Mouse (Mus musculus) heart, postnatal 36 days (tissue): Measurements from ENCODE around the gene Syngr1. TPM values are rescaled to one million over a fixed set of nuclear protein-coding genes. Genes with fewer than 3 reads are reported as not detected.

Experiments
- DNase-seq, 2 experiments: peaks; one replicate each; pipeline ENCODE4 v3.0.0; 2021 to 2022
- intact Hi-C: fragments of 180-260 bp; cut with DNase I; formaldehyde crosslinking; loops from one replicate; pipeline ENCODE4 v1.15.1; 2025
- total RNA-seq, 2 experiments: library from RNA; stranded (reverse); gene quantifications; 2 replicates each; pipeline ENCODE4 v1.2.3; 2021

Gene Syngr1
- total RNA-seq, 2 experiments from 2014 or later: 81.8 to 90.5 TPM

DNA sequence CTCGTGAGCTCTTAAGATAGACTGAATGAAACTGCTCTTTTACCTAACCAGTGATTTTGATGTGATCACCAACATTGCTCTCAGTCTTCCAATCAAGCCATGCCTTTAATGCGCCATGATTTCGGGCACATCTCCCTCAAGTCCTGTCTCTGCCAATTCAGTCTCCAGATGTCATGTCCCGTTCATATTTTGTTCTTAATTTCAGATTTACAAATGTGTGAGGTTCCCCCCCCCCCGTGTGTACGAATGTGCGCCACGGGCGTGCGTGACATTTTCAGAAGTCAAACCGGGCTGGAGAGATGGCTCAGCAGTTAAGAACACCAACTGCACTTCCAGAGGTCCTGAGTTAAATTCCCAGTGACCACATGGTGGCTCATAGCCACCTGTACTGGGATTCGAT lies 7.4 kb upstream of the Syngr1 start:
- DNase-seq: no peak
- intact Hi-C loops: loop anchor here (5.0 kb wide), 3 partner anchors 191 to 331 kb away; partner anchors contain the start of genes Apobec3, Cbx6 and Npcd

DNA sequence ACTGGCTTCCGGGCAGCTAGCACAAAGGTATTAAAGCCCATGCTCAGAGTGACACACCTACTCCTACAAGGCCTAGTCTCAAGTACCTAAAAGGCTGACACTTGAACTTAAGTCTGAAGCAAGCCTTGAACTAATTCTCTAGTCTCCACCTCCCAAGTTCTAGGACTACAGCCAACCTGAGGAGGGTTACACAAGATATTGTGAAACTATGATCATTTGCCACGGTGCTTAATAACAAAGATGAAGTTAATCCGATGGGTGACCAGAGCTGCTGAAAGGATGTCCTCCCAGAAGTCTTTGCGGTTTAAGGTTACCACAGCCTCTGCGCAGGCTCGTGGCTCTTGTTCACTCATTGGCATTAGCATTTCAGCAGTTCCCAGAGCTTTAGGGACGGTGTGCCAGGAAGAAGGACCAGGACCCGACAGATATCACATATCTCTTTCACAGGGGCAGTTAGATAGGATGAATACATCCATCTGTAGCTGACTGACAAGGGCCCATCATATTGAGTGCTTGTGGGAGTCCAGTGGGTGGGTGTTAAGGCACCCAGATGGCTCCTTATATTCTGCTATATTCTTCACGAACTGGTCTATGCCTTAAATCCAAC lies 3.6 kb upstream of the Syngr1 start:
- intact Hi-C loops: loop anchor here (2.0 kb wide), 1 partner anchor 45 kb away; the partner anchor contains the start of gene Tab1
- no peak for DNase-seq

DNA sequence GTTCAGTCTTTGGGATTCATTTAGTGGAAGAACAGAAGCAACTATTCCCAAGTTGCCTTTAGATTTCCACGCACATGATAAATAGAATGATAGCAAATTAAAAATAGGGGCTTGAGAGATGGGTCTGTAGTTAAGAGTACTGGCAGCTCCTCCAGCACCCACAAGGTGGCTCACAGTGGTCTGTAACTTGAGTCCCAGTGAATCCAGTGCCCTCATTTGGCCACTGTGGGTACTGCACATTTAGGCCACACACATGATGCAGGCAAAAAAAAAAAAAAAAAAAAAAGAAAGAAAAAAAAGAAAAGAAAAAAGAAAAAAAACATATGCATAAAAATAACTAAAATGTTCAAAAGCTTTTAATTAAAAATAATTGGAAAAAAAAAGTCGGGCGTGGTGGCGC lies 2.5 kb upstream of the Syngr1 start:
- intact Hi-C loops: loop anchor here (2.0 kb wide), 1 partner anchor 44 kb away; the partner anchor contains the start of gene Tab1
- DNase-seq: peak; percentile 83 to 92

DNA sequence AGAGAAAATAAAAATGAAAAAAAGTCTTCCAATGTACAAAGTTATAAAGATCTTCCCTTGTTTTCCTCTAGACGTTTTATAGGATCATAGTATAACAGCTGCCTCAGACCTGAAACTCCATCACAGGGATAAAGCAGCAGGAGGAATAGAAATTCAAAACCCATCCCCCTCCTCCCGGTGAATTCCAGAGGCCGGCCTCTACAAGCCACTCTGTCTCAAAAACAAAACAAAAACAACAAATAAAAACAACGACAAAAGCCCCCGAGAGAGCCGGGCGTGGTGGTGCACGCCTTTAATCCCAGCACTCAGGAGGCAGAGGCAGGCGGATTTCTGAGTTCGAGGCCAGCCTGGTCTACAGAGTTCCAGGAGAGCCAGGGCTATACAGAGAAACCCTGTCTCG lies 979 bp upstream of the Syngr1 start:
- DNase-seq: no peak
- intact Hi-C loops: loop anchor here (5.0 kb wide), 1 partner anchor 137 kb away; no protein-coding TSS in a partner anchor

DNA sequence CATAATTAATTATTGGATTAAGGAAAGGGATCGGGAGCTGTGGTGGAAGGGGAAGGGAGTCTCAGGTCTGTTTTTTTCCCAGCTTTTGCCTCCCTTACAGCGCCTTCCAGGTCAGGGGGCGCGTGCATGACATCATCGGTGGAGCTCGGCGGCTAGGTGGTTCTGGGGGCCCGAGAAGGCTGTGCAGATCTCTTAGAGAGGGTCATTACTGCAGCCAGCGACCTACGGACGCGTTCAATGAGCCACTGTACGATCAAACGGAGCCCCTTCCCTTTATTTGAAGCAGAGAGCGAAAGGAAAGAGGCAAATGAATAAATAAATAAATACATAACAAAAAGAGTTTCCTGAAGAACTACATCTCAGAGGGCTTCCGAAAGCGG lies 403 bp upstream of the Syngr1 start:
- intact Hi-C loops: loop anchor here (5.0 kb wide), 1 partner anchor 137 kb away; no protein-coding TSS in a partner anchor
- DNase-seq: no peak

DNA sequence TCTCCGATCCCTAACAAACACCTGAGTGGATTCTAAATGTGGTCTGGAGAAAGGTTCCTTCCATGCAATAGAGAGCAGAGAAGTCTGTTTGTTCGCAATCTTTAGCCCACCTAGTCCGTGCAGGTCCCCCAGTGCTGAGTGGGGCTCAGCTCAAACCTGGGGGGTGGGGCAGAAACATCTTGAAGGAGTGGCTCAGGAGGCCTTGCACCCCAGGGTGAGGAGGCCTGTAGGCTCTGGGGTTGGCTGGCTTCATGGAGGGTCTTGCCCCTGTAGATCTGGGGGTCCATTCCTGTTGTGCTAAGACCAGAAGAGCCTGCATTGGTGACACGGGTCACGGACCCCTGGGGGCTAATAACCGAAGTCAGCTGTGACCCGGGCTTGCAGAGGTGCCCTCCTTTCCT lies 907 bp downstream of the Syngr1 start:
- intact Hi-C loops: loop anchor here (5.0 kb wide), 1 partner anchor 135 kb away; no protein-coding TSS in a partner anchor
- no peak for DNase-seq

DNA sequence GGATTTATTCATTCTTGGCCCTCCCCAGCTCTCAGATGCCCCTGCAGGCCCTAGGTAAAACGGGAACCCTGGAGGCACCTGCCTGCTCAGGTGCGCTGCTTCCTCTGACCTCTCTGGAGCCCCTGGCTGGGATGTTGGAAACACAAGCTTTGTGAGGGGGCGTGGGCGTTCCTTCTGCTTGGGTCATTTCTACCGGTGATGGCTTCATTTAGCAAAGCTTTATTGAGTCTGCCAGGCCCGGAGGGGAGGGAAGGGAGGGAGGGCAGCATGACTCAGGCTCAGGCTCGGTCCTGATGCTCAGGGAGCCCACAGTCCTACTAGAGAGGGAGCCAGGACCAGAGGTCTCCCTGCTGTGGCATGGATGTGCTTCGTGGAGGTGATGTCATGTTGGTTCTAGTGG lies 1.5 kb downstream of the Syngr1 start:
- intact Hi-C loops: loop anchor here (5.0 kb wide), 1 partner anchor 135 kb away; no protein-coding TSS in a partner anchor
- no peak for DNase-seq

DNA sequence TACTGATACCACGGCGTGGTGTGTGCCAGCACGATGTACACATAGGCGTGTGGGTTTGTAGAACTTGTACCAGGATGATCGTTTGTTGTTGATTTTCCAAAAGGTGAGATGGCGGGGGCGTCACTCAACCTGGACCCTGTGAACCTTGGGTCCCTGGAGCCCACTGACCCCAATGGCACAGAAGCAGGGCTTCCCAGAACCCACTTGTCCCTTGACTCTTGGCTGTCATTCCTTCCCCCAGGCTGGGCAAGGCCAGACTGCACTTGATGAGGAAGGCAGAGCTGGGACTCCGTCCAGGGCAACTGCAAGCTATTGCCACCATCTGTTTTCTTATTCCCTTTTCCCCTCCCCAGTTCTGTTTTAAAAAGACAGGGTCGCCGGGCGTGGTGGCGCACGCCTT lies 3.1 kb downstream of the Syngr1 start:
- intact Hi-C loops: loop anchor here (5.0 kb wide), 1 partner anchor 133 kb away; no protein-coding TSS in a partner anchor
- DNase-seq: no peak

DNA sequence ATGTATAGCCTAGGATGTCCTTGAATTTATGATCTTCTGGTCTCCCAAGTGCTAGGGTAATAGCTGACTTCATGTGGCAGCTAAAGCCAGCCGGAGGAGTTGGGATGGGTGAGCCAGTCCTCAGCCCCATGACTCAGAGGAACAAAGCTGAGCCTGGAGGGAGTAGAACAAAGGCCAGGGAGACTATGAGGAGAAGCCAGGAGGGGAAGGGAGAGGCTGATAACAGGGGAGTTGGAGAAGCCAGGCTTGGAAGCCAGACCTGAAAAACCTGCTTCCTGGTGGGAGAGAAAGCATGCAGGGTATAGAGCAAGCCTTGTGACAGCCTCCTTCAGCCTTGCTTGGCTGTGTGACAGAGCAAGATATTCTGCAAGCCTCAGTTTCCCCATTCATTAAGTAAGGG lies 4.5 kb downstream of the Syngr1 start:
- intact Hi-C loops: loop anchor here (5.0 kb wide), 1 partner anchor 607 kb away; no protein-coding TSS in a partner anchor
- no peak for DNase-seq

DNA sequence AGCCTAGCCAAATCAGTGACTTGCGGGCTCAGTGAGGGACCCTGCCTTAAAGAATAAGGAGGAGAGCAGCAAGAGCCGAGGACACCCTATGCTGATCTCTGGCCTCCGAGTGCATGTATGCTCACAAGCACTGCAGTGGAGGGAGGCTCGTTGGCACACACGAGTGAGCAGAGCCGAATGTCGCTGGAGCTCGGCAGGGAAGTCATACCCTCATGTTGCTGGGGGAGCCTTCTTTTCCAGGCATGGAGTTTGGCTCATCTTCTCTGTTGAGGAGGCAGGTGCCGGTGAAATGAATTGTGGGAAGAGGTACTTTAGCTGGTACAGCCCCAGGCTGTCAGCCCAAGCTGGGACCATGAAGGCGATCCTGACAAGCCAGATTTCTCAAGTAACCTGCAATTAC lies 5.3 kb downstream of the Syngr1 start:
- DNase-seq: no peak
- intact Hi-C loops: loop anchor here (5.0 kb wide), 1 partner anchor 606 kb away; no protein-coding TSS in a partner anchor

DNA sequence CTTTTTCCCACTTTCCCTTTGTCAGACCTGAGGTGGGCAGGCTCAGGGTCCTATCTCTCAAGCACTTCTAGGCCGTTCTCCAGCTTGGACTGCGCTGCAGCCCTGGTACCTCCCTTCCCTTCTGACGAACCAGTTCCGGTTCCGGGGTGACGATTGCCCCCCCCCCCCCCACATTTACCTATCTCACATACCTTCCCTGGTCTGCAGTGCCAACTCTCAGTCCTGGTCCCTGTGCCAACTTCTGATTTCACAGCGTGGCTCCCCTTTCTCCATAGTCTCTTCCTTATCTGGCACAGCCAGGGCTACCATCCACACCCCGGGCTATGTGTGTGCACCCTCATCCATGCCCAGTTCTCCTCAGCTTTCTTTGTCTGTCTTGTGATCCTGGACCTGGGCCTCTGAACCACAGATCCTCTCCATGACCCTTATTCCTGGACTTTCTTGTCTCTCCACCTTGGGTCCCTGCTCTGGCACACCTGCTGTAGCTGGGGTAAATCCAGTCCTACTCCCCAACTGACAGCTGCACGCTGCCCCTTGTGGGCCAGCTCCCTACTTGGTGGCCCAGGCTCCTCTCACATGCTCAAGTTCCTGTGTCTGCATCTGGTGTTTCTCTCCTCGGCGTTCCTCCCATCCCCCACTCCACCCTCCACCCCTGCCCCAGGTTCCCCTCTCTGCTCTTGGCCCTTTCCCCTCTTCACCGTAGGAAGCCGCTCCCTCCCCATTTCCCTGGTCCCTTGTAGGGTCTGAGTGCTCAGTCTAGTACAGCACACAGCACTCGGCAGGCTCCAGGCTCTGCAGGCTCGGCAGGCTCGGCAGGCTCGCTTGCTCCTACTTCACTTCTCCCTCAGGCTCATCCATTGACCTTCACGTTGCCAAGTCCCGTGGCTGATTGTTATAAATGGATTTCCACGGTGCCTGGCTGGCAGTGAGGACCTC lies 6.1 kb downstream of the Syngr1 start:
- peak; percentile 44 to 61 for DNase-seq
- intact Hi-C loops: loop anchor here (5.0 kb wide), 1 partner anchor 605 kb away; no protein-coding TSS in a partner anchor

DNA sequence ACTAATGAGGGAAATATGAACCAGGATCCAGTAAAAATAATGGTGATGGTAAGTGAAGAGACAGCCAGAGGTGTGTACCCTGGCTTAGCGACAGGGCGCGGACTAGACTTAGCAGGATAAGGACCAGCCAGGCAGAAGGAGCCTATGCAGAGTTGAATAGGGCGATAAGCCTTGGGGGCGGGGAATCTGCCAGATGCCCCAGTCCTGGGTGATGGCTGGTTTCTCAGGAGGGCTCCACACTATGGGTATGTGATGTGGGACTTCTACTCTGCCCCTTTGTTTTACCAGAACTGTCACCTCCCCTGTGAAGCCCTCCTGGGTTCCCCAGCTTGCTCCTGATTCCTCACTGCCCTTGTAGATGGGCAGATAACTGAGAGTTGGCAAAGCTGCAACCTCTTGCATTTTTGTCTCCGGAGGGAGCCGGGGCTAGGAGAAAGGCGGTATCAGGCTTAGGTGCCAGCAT lies 6.9 kb downstream of the Syngr1 start:
- DNase-seq: no peak
- intact Hi-C loops: loop anchor here (5.0 kb wide), 1 partner anchor 604 kb away; no protein-coding TSS in a partner anchor

DNA sequence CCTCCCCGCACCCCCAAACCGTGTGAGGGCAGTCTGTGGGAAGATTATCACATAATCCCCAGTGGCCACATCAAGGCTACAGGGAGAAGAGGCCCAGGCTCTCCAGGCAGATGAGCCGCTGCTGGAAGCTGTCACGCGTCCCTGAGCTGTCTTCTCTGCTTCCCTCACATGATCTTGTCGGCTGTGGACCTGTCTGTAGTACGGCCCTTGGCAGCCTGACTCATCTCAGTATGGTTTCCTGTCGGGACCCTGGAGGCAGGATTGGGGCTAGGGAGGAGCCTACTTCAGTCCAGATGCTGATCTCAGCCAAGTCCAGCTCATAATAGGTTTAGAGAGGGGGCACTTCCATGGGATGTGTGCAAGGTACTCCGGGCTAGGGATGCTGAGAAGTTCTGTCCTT lies 7.7 kb downstream of the Syngr1 start:
- DNase-seq: no peak
- intact Hi-C loops: loop anchor here (5.0 kb wide), 1 partner anchor 603 kb away; no protein-coding TSS in a partner anchor

DNA sequence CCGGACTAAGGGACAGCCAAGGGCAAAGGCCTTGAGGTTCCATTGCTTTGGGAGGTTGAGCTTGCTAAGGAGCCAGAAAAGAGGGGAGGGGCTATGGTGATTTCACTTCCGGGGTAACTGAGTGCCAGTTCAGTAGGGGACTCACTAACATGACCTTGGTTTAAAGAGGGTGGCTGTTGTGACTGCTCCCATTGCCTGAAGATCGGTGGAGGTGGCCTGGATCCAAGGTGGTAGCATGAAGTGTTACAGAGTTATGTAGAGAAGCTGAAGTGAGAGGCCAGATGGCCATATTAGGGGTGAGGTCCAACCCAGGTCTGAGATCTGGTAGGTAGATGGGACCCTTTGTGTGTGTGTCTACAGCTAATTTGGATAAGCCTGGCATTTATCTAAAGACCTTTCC lies 8.3 kb downstream of the Syngr1 start:
- no peak for DNase-seq
- intact Hi-C loops: loop anchor here (5.0 kb wide), 1 partner anchor 603 kb away; no protein-coding TSS in a partner anchor

DNA sequence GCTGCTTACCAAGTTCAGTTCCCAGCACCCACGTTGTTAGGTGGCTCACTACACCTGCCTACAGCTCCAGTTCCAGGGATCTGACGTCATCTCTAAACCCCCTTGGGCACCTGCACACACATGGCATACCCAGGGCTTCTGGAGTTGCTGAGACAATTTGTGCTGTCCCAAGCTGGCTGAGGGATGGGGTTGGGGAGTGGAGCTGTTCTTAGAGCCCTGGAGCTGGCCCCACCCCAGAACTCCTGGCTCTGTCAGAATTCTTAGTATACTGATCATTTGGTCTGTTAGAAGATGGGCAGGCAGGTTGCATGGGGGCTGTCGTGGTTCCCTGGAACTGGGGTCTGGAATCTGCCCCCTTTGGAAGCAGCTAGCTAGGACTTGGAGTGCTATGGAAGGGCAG lies 9.1 kb downstream of the Syngr1 start:
- intact Hi-C loops: no loop called here
- DNase-seq: no peak

DNA sequence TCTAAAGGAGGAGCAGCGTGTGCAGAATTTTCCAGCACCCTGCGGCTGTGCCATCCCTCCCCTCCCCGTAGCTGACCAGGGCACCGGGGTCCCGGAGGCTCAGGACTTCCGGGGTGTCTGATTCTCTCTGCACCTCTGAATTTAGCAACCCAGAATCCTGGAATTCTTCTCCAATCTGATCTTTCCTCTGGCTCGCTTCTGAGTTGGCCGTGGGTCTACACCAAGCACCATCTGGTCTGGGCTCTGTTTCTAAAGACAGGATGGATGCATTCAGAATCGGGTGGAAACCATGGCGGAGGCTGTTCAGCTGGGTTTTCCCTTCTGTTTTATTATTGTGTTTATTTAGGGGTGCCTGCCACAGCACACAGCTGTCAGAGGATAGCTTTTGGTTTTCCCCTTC lies 9.7 kb downstream of the Syngr1 start:
- intact Hi-C loops: no loop called here
- DNase-seq: no peak

DNA sequence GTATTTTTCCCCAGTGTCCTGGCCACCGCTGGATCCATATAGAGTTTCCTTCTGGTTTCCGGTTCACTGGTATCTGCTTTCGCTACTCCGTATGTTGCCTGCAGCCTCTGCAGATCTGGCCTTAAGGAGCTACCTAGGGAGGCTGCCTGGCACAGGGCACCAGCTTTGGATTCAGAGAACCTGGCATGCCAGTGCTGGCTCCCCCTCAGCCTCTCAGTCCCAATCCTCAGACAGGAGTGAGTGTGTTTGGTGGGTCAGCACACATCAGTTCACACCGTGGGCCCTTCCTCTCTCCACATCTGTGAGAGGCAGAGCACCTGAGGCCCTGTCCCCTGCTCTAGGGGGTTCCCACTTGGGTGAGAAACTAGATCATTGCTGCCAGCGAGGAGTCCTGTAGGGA lies 10.4 kb downstream of the Syngr1 start:
- no peak for DNase-seq
- intact Hi-C loops: no loop called here

DNA sequence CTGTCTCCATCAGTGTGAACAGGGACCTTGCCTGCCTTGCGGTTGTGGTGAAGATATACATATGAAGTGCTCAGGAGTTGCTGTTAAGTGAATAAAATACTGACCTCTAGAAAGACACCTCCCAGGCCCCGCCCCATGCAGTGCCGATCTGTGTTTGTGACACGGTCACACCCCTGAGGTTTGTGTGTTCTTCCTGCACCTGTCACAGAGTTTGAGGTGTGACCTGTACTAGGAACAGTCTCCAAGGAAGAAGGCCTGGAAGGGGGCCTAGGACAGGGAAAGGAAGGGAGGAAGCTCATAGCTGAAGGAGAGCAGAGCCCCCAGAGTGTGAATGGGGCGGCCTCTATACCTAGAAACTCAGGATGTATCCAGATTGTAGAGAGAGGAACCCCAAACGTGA lies 11.4 kb downstream of the Syngr1 start:
- no peak for DNase-seq
- intact Hi-C loops: no loop called here

DNA sequence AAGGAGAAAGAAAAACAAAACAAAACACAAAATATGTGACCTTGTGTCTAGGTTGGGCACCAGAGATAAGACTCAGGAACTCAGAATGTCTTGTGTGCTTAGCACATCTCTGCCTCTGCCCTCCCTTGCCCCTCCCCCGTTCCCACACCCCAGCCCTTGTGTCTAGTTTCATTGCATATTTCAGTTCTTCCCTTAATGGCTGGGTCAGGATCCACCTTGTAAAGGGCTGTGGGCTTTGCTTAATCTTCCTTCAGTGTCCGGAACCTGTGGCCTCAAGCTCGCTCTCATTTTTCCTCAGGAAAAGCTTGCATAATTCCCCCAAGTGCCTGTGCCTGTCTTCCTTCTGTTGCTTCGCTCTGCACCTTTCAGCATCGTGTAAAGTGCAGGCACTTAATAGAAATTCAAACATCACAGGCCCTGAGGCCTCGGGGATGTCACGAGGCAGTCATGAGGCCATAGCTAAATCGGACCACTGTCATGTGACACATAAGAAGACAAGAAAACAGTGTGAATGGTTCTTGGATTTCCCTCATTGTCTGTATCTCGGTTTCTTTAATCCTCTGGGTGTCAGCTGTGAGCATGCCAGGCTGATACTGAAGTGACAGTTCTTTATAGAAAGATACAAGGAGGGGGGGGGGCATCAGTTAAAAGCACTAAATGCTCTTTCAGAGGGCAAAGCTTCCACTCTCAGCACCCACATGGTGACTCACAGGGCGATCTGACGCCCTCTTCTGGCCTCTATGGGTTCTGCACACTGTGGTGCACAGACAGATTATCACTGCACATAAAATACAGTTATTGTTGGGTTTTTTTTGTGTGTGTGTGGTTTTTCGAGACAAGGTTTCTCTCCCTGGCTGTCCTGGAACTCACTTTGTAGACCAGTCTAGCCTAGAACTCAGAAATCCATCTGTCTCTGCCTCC lies 14.6 kb downstream of the Syngr1 start:
- no peak for DNase-seq
- intact Hi-C loops: no loop called here

DNA sequence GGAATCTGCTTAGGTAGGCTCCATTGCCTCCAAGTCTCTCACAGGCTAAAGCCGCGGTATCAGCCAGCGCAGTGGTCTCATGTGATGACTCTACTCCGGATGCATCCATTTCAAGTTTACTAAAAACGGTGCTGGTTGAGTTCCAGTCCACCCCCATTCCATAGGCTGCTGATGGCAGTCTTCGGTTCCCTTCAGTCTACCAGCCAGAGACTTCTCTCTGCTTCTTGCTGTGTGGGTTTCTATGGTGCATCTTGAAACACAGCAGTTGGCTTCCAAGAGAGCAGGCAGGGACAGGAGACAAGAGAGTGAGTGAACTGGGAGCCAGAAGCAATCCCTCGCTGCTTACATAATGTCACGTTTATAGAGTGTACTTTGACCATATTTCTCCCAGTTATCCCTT lies 16.0 kb downstream of the Syngr1 start:
- DNase-seq: no peak
- intact Hi-C loops: no loop called here
